Mouse (Mus musculus) central nervous system, embryonic 14 days (tissue): Measurements from ENCODE around the gene Aars2. TPM values are rescaled to one million over a fixed set of nuclear protein-coding genes. Genes with fewer than 3 reads are reported as not detected.

Source experiments
- polyA plus RNA-seq: library from polyadenylated mRNA; depleted of rRNA; stranded (reverse); fragments of >200 nt; gene quantifications from 2 replicates; pipeline ENCODE4 v1.2.3, GENCODE M21; 2012; rRNA removed

Gene Aars2
- 22.7 and 22.8 TPM in 2 replicates for polyA plus RNA-seq

DNA sequence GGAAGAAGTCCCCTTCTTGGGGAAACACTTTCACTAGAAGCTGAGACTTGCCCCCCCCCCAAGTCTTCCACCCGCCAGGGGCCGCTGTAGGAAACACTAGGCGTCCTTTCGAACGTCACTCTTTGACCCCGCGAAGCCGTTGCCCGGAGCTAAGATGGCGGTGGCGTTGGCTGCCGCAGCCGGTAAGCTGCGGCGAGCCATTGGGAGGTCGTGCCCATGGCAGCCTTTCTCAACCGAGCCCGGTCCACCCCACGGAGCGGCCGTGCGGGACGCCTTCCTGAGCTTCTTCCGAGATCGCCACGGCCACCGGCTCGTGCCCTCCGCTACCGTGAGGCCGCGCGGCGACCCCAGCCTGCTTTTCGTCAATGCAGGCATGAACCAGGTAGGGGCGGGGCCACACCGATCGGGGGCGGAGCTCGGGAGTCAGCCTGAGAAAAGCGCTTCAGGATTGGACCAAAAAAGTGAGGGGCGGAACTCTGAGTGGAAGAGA is at the start of gene Aars2:
Gene Aars2, plus strand, starts transcription at position 142 of the 490 bp plus-strand sequence.

GRCm38 (mm10) chr17:45474669-45475465 is 31.8 kb upstream of the Aars2 start, which contains the start of gene Spats1:
Gene Spats1 (minus strand): TSS chr17:45475415.

GRCm38 (mm10) chr17:45523263-45523662 is 16.6 kb downstream of the Aars2 start, which contains the start of gene Tcte1:
Gene Tcte1 (plus strand): TSS chr17:45523434.

DNA sequence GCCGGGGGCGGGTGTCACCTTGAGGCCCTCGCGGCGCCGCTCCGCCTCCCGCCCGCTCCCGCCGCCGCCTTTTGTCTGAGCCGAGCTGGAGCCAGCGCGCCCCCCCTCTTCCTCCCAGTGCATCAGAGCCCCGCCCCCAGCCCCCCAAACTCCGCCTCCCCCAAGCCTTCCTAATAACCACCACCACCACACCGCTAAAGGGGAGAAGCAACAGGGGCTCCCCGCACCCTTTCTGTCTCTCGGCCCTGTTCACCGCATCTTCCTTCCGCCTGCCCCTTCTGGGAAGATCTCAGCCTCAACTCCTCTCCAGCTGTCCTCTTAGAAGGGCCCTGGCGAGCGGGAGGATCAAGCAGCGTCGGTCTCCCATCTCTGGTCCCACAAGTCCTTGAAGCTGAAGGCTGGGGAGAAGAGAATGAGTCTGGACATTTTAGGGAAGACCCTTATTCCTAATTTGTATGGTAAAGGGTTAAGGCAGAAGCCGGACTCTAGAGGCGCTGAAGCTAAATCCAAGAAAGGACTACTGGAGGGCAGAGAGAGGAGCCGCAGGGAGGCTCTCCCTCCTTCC is 43.1 kb downstream of the Aars2 start, which contains the start of gene Tmem151b:
Gene Tmem151b, minus strand, starts transcription at position 61 of the 565 bp plus-strand sequence.

GRCm38 (mm10) chr17:45555452-45556106 is 48.9 kb downstream of the Aars2 start, which contains the start of gene Nfkbie:
Gene Nfkbie (plus strand): TSS chr17:45555703.

GRCm38 (mm10) chr17:45563655-45564530 is 57.3 kb downstream of the Aars2 start, which contains the start of gene Slc35b2:
Gene Slc35b2 (plus strand): TSS chr17:45563874.

Other genes with a start within 250 kb of the Aars2 start
- 46.0 and 46.7 TPM in 2 replicates for gene Cdc5l, start 73.1 kb upstream of the Aars2 start, polyA plus RNA-seq
- 0.57 and 0.85 TPM in 2 replicates for gene Spats1, start 31.4 kb upstream of the Aars2 start, polyA plus RNA-seq
- 0.52 and 0.53 TPM in 2 replicates for gene Tcte1, start 16.6 kb downstream of the Aars2 start, polyA plus RNA-seq
- 27.9 and 29.9 TPM in 2 replicates for gene Tmem151b, start 42.8 kb downstream of the Aars2 start, polyA plus RNA-seq
- gene Nfkbie, start 48.9 kb downstream of the Aars2 start, polyA plus RNA-seq: 3.1 and 3.6 TPM in 2 replicates
- gene Slc35b2, start 57.0 kb downstream of the Aars2 start, polyA plus RNA-seq: 68.9 and 77.4 TPM in 2 replicates
- gene Hsp90ab1, start 66.4 kb downstream of the Aars2 start, polyA plus RNA-seq: 1,024 and 1,065 TPM in 2 replicates
- 47.3 and 50.7 TPM in 2 replicates for gene Slc29a1, start 92.8 kb downstream of the Aars2 start, polyA plus RNA-seq
- 0.45 and 8.2 TPM in 2 replicates for gene Mymx, start 95.3 kb downstream of the Aars2 start, polyA plus RNA-seq
- 0.06 and 1.9 TPM in 2 replicates for gene Capn11, start 152.5 kb downstream of the Aars2 start, polyA plus RNA-seq
- gene Mrpl14, start 179.5 kb downstream of the Aars2 start, polyA plus RNA-seq: 87.6 and 93.0 TPM in 2 replicates
- 247 and 260 TPM in 2 replicates for gene Tmem63b, start 180.1 kb downstream of the Aars2 start, polyA plus RNA-seq
- 0.24 TPM in 1 of 2 replicates, not detected in the other for gene 1600014C23Rik, start 227.0 kb downstream of the Aars2 start, polyA plus RNA-seq